Mouse (Mus musculus) MEL (cell line): ENCODE data around the gene Ift20. TPM values are rescaled to one million over a fixed set of nuclear protein-coding genes. Genes with fewer than 3 reads are reported as not detected.

Experiments
- DNase-seq: peaks from one replicate; pipeline ENCODE4 v3.0.0; 2011; ENCODE audit warnings: low read depth, low spot score
- H3K27ac ChIP-seq: 2 replicates; pipeline ENCODE4 v1.5.1; 2012; ENCODE audit warnings: low read depth, mild to moderate bottlenecking, control low read depth, low read length, moderate library complexity; ENCODE audit not compliant: control insufficient read depth
- H3K27me3 ChIP-seq, 2 experiments: fragments of 150-350 bp in 1 of 2; sonication (generic) in 1 of 2; 2 replicates each; pipeline ENCODE4 v1.6.1; 2012; ENCODE audit warnings: low read length in 2 of 2, mild to moderate bottlenecking in 2 of 2, improper control_type of control experiment in 1 of 2, moderate library complexity in 1 of 2; ENCODE audit not compliant: insufficient read depth in 2 of 2, control insufficient read depth in 1 of 2
- H3K36me3 ChIP-seq, 2 experiments: 2 replicates each; pipeline ENCODE4 v1.6.1; 2012 to 2014; ENCODE audit warnings: low read length in 2 of 2, improper control_type of control experiment in 1 of 2, inconsistent platforms in 1 of 2, mild to moderate bottlenecking in 1 of 2; ENCODE audit not compliant: insufficient read depth in 2 of 2, control insufficient read depth in 1 of 2
- H3K4me1 ChIP-seq, 2 experiments: fragments of 150-350 bp in 1 of 2; sonication (generic) in 1 of 2; 2 replicates each; pipeline ENCODE4 v1.6.1; 2012; ENCODE audit warnings: low read length in 2 of 2, improper control_type of control experiment in 1 of 2, mild to moderate bottlenecking in 1 of 2; ENCODE audit not compliant: insufficient read depth in 2 of 2, control insufficient read depth in 1 of 2
- H3K4me3 ChIP-seq, 2 experiments: fragments of 150-350 bp in 1 of 2; sonication (generic) in 1 of 2; 2 replicates each; pipeline ENCODE4 v1.5.1; 2012; ENCODE audit warnings: low read depth in 2 of 2, low read length in 2 of 2, mild to moderate bottlenecking in 2 of 2, moderate library complexity in 2 of 2, control low read depth in 1 of 2, improper control_type of control experiment in 1 of 2; ENCODE audit not compliant: control insufficient read depth in 1 of 2, insufficient read depth in 1 of 2
- H3K79me2 ChIP-seq: 2 replicates; pipeline ENCODE4 v1.6.1; 2012; ENCODE audit warnings: mild to moderate bottlenecking, low read length, moderate library complexity; ENCODE audit not compliant: control insufficient read depth, poor library complexity, insufficient read depth
- H3K9ac ChIP-seq: 2 replicates; pipeline ENCODE4 v1.6.1; 2012; ENCODE audit warnings: low read depth, mild to moderate bottlenecking, control low read depth, low read length, moderate library complexity; ENCODE audit not compliant: control insufficient read depth, poor library complexity, severe bottlenecking
- H3K9me3 ChIP-seq: fragments of 150-350 bp; sonication (generic); replicated peaks from 2 replicates; pipeline ENCODE4 v1.6.1; 2012; ENCODE audit warnings: mild to moderate bottlenecking, low read length, improper control_type of control experiment, moderate library complexity; ENCODE audit not compliant: insufficient read depth
- BHLHE40 ChIP-seq: IDR thresholded peaks from 2 replicates; pipeline ENCODE4 v1.6.1; 2012; ENCODE audit warnings: low read depth, mild to moderate bottlenecking, inconsistent platforms, low read length, improper control_type of control experiment, borderline replicate concordance
- CTCF ChIP-seq, 3 experiments: IDR thresholded peaks in 2 of 3; conservative IDR thresholded peaks in 1 of 3; 2 replicates each; pipeline ENCODE4 v1.5.1; 2011 to 2012; ENCODE audit warnings: low read length in 3 of 3, low read depth in 2 of 3, mild to moderate bottlenecking in 2 of 3, improper control_type of control experiment in 1 of 3, inconsistent platforms in 1 of 3, mixed read lengths in 1 of 3, moderate library complexity in 1 of 3; ENCODE audit not compliant: control insufficient read depth in 1 of 3, insufficient read depth in 1 of 3, poor library complexity in 1 of 3, severe bottlenecking in 1 of 3
- ETS1 ChIP-seq: IDR thresholded peaks from 2 replicates; pipeline ENCODE4 v1.6.1; 2012; ENCODE audit warnings: low read depth, mild to moderate bottlenecking, inconsistent platforms, low read length, improper control_type of control experiment, moderate library complexity
- HCFC1 ChIP-seq: IDR thresholded peaks from 2 replicates; pipeline ENCODE4 v1.6.1; 2012; ENCODE audit warnings: low read depth, mild to moderate bottlenecking, inconsistent platforms, low read length, improper control_type of control experiment, moderate library complexity
- JUND ChIP-seq: IDR thresholded peaks from 2 replicates; pipeline ENCODE4 v1.6.1; 2011; ENCODE audit warnings: low read depth, mild to moderate bottlenecking, improper control_type of control experiment, low read length
- MAX ChIP-seq: IDR thresholded peaks from 2 replicates; pipeline ENCODE4 v1.6.1; 2011; ENCODE audit warnings: low read length, improper control_type of control experiment
- MEF2A ChIP-seq: IDR thresholded peaks from 2 replicates; pipeline ENCODE4 v1.6.1; 2014; ENCODE audit warnings: low read depth, mild to moderate bottlenecking, inconsistent platforms, low read length, improper control_type of control experiment; ENCODE audit not compliant: poor library complexity, insufficient replicate concordance, severe bottlenecking; ENCODE audit errors: extremely low read depth
- MXI1 ChIP-seq: IDR thresholded peaks from 2 replicates; pipeline ENCODE4 v1.6.1; 2011; ENCODE audit warnings: mild to moderate bottlenecking, low read depth, low read length, improper control_type of control experiment
- MYC ChIP-seq: IDR thresholded peaks from 2 replicates; pipeline ENCODE4 v1.6.1; 2011; ENCODE audit warnings: low read depth, mild to moderate bottlenecking, low read length, improper control_type of control experiment, moderate library complexity
- NELFE ChIP-seq: IDR thresholded peaks from 2 replicates; pipeline ENCODE4 v1.6.1; 2011; ENCODE audit warnings: low read depth, low read length, improper control_type of control experiment
- SIN3A ChIP-seq: IDR thresholded peaks from 2 replicates; pipeline ENCODE4 v1.6.1; 2012; ENCODE audit warnings: low read length, improper control_type of control experiment, inconsistent platforms
- SMC3 ChIP-seq: IDR thresholded peaks from 2 replicates; pipeline ENCODE4 v1.6.1; 2011; ENCODE audit warnings: low read depth, low read length, improper control_type of control experiment
- TAL1 ChIP-seq: IDR thresholded peaks from 2 replicates; pipeline ENCODE4 v1.6.1; 2012; ENCODE audit warnings: mild to moderate bottlenecking, inconsistent platforms, low read length, moderate library complexity, mixed read lengths
- TBP ChIP-seq: IDR thresholded peaks from 2 replicates; pipeline ENCODE4 v1.8.0; 2011; ENCODE audit warnings: low read depth, low read length, improper control_type of control experiment
- UBTF ChIP-seq: IDR thresholded peaks from 2 replicates; pipeline ENCODE4 v1.6.1; 2012; ENCODE audit warnings: low read depth, mild to moderate bottlenecking, inconsistent platforms, low read length, improper control_type of control experiment, moderate library complexity, borderline replicate concordance; ENCODE audit not compliant: insufficient read depth
- USF2 ChIP-seq, 2 experiments: IDR thresholded peaks; 2 replicates each; pipeline ENCODE4 v1.6.1; 2011 to 2012; ENCODE audit warnings: improper control_type of control experiment in 2 of 2, low read length in 2 of 2, borderline replicate concordance in 1 of 2, inconsistent platforms in 1 of 2, low read depth in 1 of 2, mild to moderate bottlenecking in 1 of 2; ENCODE audit not compliant: insufficient read depth in 1 of 2
- ZC3H11A ChIP-seq: IDR thresholded peaks from 2 replicates; pipeline ENCODE4 v1.6.1; 2012; ENCODE audit warnings: low read depth, mild to moderate bottlenecking, inconsistent platforms, low read length, improper control_type of control experiment
- ZMIZ1 ChIP-seq: IDR thresholded peaks from 2 replicates; pipeline ENCODE4 v1.6.1; 2012; ENCODE audit warnings: low read depth, mild to moderate bottlenecking, inconsistent platforms, low read length, improper control_type of control experiment, moderate library complexity
- ZNF384 ChIP-seq: IDR thresholded peaks from 2 replicates; pipeline ENCODE4 v1.6.1; 2012; ENCODE audit warnings: low read depth, mild to moderate bottlenecking, inconsistent platforms, low read length, improper control_type of control experiment
- polyA plus RNA-seq, 2 experiments: library from polyadenylated mRNA; stranded (reverse) in 1 of 2; unstranded in 1 of 2; fragments of >175 nt in 1 of 2; fragments of >200 nt in 1 of 2; gene quantifications; 2 replicates each; pipeline versions ENCODE4 v1.2.1 to v1.2.4; 2012; ENCODE audit warnings: low replicate concordance in 2 of 2, low read depth in 1 of 2; ENCODE audit not compliant: insufficient read length in 2 of 2, insufficient read depth in 1 of 2, missing spikeins in 1 of 2
- total RNA-seq: library from RNA; depleted of rRNA; stranded (reverse); fragments of 300-350 nt; gene quantifications from 2 replicates; pipeline ENCODE4 v1.2.3, GENCODE M21; 2012

Gene Ift20
- total and polyA plus RNA-seq, 3 experiments, result 128 to 196 TPM; not detected in 1

DNA sequence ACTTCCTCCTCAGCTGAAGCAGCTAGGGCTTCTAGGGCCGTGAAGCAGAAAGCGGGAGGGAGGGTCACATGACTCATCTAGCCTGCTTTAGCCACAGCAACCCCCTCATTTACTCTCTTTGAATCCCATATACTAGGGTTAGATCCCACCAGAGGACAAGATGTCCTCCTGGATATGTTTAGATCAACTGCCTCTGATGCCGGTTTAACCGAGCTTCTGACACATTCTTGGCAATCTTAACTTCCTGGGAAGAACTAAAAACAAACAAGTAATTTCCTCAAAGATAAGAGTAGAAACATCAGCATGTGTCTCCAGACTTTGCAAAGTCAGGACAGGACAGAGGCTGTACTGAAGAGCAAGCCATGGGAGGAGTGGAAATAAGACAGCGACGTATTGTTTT lies 30.6 kb downstream of the Ift20 start (continued):
- no peak for TF ChIP-seq HCFC1

DNA sequence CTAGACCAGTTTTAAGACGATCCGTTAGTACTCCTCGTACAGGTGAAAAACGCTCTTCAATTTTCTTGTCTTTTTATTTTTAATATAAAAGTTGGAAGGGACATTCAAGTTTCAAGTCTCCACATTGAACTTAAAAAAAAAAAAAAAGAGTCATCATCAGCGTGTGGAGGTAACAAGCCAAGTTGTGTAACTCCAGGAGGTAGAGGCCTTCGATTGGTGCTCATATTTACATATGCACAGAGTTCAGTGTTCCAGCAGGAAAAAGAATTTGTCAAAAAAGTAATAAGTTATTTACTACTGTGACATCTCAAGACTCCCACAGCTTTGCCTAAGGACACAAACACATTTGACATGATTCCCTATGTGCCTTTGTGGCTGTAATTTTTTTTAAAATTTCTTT lies 31.5 kb downstream of the Ift20 start:
- no peak overlapping the region for H3K4me3 ChIP-seq
- TF ChIP-seq ZNF384 (peak; percentile 54; the same call in 1 of the 2 replicates), MAX (no peak)
- peaks cover 0 to 31% of the 10 kb centered on the region in 2 experiments for H3K36me3 ChIP-seq
- no peak overlapping the region for H3K9ac ChIP-seq
- H3K9me3 ChIP-seq, result no peaks in the 10 kb centered on the region
- no peaks in the 10 kb centered on the region for H3K27me3 ChIP-seq
- peaks cover 24 to 25% of the 10 kb centered on the region in 2 experiments for H3K4me1 ChIP-seq
- H3K27ac ChIP-seq, result no peak overlapping the region
- no peak for DNase-seq
- H3K79me2 ChIP-seq, result no peaks in the 10 kb centered on the region

DNA sequence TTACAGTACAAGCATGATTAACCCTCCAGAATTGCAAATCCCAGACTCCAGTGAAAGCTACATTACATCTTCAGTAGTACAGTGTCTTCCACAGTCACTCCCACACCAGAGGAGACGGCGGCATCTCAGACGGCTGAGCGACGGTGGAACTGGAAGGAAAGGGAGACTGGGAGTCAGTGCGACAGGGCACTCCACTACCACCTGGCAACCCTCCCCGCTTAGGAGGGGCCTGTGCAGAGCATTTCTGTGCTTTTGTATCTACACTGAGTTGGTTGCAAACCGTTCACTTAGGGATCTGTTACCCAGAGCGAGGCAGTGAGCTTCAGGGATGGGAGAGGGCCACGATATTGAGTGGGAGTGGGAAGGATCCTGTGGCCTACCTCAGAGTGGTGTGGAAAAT lies 32.7 kb downstream of the Ift20 start:
- no peaks in the 10 kb centered on the region for H3K9me3 ChIP-seq
- peaks cover 24 to 28% of the 10 kb centered on the region in 2 experiments for H3K4me1 ChIP-seq
- H3K27me3 ChIP-seq, result no peaks in the 10 kb centered on the region
- no peak overlapping the region for H3K9ac ChIP-seq
- peaks cover 0 to 31% of the 10 kb centered on the region in 2 experiments for H3K36me3 ChIP-seq
- no peak overlapping the region for H3K27ac ChIP-seq
- H3K79me2 ChIP-seq, result no peaks in the 10 kb centered on the region
- no peak overlapping the region for H3K4me3 ChIP-seq
- TF ChIP-seq ZC3H11A (no peak), MXI1 (no peak), ZMIZ1 (no peak), MYC (no peak), NELFE (no peak), USF2 (IDR thresholded peaks at IDR 0.05; ENCODE audit: borderline replicate concordance in 1 of 2, insufficient read depth in 1 of 2, low read depth in 1 of 2, low read length in 2 of 2) (no peak), TAL1 (no peak), ZNF384 (no peak), SIN3A (no peak), CTCF (IDR thresholded peaks at IDR 0.05 in 2 of 3, conservative IDR thresholded peaks at IDR 0.05 in 1 of 3; ENCODE audit: control insufficient read depth in 1 of 3, insufficient read depth in 1 of 3, low read depth in 2 of 3, low read length in 3 of 3, poor library complexity in 1 of 3, severe bottlenecking in 1 of 3) (no peak), UBTF (no peak), ETS1 (no peak), MEF2A (no peak), TBP (no peak), MAX (no peak), JUND (no peak), SMC3 (no peak), BHLHE40 (no peak)
- no peak for DNase-seq
